In the genomic region with DNA sequence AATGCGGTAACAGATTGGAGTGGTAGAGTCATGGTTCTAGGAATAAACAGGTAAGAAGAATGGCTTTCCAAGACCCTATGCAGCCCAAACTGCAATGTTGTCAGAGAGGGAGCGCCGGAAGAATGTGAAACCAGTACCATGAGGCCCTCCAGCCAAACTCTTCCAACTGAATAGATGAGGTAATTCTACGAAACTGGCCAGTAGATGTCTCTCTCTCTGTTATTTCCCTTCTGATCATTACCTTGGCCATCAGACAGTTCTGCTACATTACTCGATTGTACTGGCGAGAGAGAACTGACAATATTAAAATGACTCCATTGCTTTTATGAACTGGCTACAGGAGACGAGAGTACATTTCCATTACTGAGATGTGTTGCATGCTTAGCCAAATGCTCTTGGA, we compare ENCODE assay signal across 20 mouse cellular contexts.
DNase-seq lines count a peak whose midpoint lies in the region; ATAC-seq and TF ChIP-seq lines count a peak whose summit lies in the region.
"Had no signal": no experiment of that assay in that cellular context is flagged by ENCODE, and none has a peak within 500 bp of the region (broad histone marks: within the 10 kb centered on the region; RNA-seq: fewer than 3 reads in every experiment).

No protein-coding gene starts in this region.

- no peak overlapping the region for H3K4me3 ChIP-seq in forebrain, postnatal 0 days (ENCODE audit: low read depth, low read length)
- H3K4me3 ChIP-seq in forebrain, embryonic 16.5 days (replicated peaks; ENCODE audit: low read length) = no peak overlapping the region
- H3K4me3 ChIP-seq in layer of hippocampus, adult 2 months = no peak overlapping the region
- H3K4me3 ChIP-seq in midbrain, postnatal 0 days (ENCODE audit: low read depth, low read length) = no peak overlapping the region
- no peak overlapping the region for H3K4me3 ChIP-seq in midbrain, embryonic 11.5 days (ENCODE audit: low read depth, low read length)
- no peak overlapping the region for H3K4me3 ChIP-seq in stomach, postnatal 0 days (ENCODE audit: low read depth, low read length)
- H3K4me3 ChIP-seq: embryonic facial prominence, embryonic 15.5 days; limb, embryonic 15.5 days; midbrain, embryonic 13.5 days; myocyte; neural tube, embryonic 15.5 days; stomach, embryonic 15.5 days had no signal

- TF ChIP-seq CTCF in forebrain, postnatal 0 days (IDR thresholded peaks at IDR 0.05; ENCODE audit: low read depth) = peak; percentile 8; the same call in 1 of the 2 replicates
- peak; percentile 64 for TF ChIP-seq CTCF in layer of hippocampus, adult 2 months (conservative IDR thresholded peaks at IDR 0.05)
- TF ChIP-seq CTCF in midbrain, postnatal 0 days (IDR thresholded peaks at IDR 0.05) = peak; percentile 40
- TF ChIP-seq CTCF in stomach, postnatal 0 days (IDR thresholded peaks at IDR 0.05; ENCODE audit: low read depth) = peak; percentile 30

- no peak overlapping the region for H3K27ac ChIP-seq in forebrain, postnatal 0 days (ENCODE audit: low read depth, low read length)
- no peak overlapping the region for H3K27ac ChIP-seq in forebrain, embryonic 16.5 days (ENCODE audit: low read length)
- H3K27ac ChIP-seq in layer of hippocampus, adult 2 months = no peak overlapping the region
- no peak overlapping the region for H3K27ac ChIP-seq in midbrain, postnatal 0 days (ENCODE audit: low read depth, low read length)
- no peak overlapping the region for H3K27ac ChIP-seq in midbrain, embryonic 11.5 days (ENCODE audit: low read depth, low read length)
- H3K27ac ChIP-seq in stomach, postnatal 0 days (replicated peaks) = no peak overlapping the region
- H3K27ac ChIP-seq: embryonic facial prominence, embryonic 15.5 days; limb, embryonic 15.5 days; midbrain, embryonic 13.5 days; neural tube, embryonic 15.5 days; stomach, embryonic 15.5 days had no signal

- no peak for ATAC-seq in forebrain, postnatal 0 days
- ATAC-seq in forebrain, embryonic 16.5 days = no peak
- ATAC-seq in midbrain, postnatal 0 days (ENCODE audit: low FRiP score) = no peak
- ATAC-seq in midbrain, embryonic 11.5 days (ENCODE audit: low FRiP score) = no peak
- no peak for ATAC-seq in stomach, postnatal 0 days (ENCODE audit: low FRiP score, low TSS enrichment)
- ATAC-seq in frontal cortex, adult (ENCODE audit: low TSS enrichment) = no peak
- ATAC-seq: inflammation-experienced regulatory T-cells, adult 6 months; midbrain, embryonic 13.5 days had no signal

- H3K4me2 ChIP-seq in forebrain, postnatal 0 days (ENCODE audit: low read depth) = no peak overlapping the region
- no peak overlapping the region for H3K4me2 ChIP-seq in forebrain, embryonic 16.5 days (ENCODE audit: low read length)
- H3K4me2 ChIP-seq in midbrain, postnatal 0 days (ENCODE audit: low read depth, low read length, poor library complexity, severe bottlenecking) = no peak overlapping the region
- H3K4me2 ChIP-seq in midbrain, embryonic 11.5 days = no peak overlapping the region
- no peak overlapping the region for H3K4me2 ChIP-seq in stomach, postnatal 0 days (replicated peaks; ENCODE audit: low read depth)
- H3K4me2 ChIP-seq: embryonic facial prominence, embryonic 15.5 days; limb, embryonic 15.5 days; midbrain, embryonic 13.5 days; neural tube, embryonic 15.5 days; stomach, embryonic 15.5 days had no signal

- no peak for DNase-seq in forebrain, postnatal 0 days
- DNase-seq in layer of hippocampus, adult 2 months (ENCODE audit: low spot score in 2 of 2) = no peak
- no peak for DNase-seq in layer of hippocampus, adult 9-11 months
- peak; percentile 12 for DNase-seq in midbrain, postnatal 0 days (ENCODE audit: low spot score)
- no peak for DNase-seq in midbrain, embryonic 11.5 days (ENCODE audit: low spot score, missing footprints)
- DNase-seq in stomach, postnatal 0 days (ENCODE audit: low spot score) = no peak
- DNase-seq: adrenal gland, adult 8-10 months; gastrocnemius, postnatal 25 days; layer of hippocampus, postnatal 36 days; right cerebral cortex, postnatal 25 days; thymus, adult 2 months had no signal

- no peak for TF ChIP-seq EP300 in stomach, postnatal 0 days (optimal IDR thresholded peaks at IDR 0.05)

- no peaks in the 10 kb centered on the region for H3K4me1 ChIP-seq in forebrain, postnatal 0 days (ENCODE audit: insufficient read depth)
- H3K4me1 ChIP-seq in forebrain, embryonic 16.5 days (replicated peaks; ENCODE audit: control insufficient read depth, insufficient read depth, low read length) = no peaks in the 10 kb centered on the region
- H3K4me1 ChIP-seq in midbrain, postnatal 0 days (ENCODE audit: insufficient read depth, low read length) = no peaks in the 10 kb centered on the region
- no peaks in the 10 kb centered on the region for H3K4me1 ChIP-seq in midbrain, embryonic 11.5 days (ENCODE audit: control insufficient read depth, insufficient read depth, low read length)
- H3K4me1 ChIP-seq in stomach, postnatal 0 days (replicated peaks; ENCODE audit: control insufficient read depth, insufficient read depth) = no peaks in the 10 kb centered on the region
- H3K4me1 ChIP-seq: limb, embryonic 15.5 days; midbrain, embryonic 13.5 days; neural tube, embryonic 15.5 days; stomach, embryonic 15.5 days had no signal

- H3K9me3 ChIP-seq in forebrain, postnatal 0 days (ENCODE audit: low read length) = no peaks in the 10 kb centered on the region
- no peaks in the 10 kb centered on the region for H3K9me3 ChIP-seq in forebrain, embryonic 16.5 days (ENCODE audit: control insufficient read depth, low read length)
- no peaks in the 10 kb centered on the region for H3K9me3 ChIP-seq in midbrain, postnatal 0 days (ENCODE audit: low read length)
- no peaks in the 10 kb centered on the region for H3K9me3 ChIP-seq in midbrain, embryonic 11.5 days (ENCODE audit: control insufficient read depth, low read length)
- no peaks in the 10 kb centered on the region for H3K9me3 ChIP-seq in stomach, postnatal 0 days (ENCODE audit: control insufficient read depth, low read length)
- H3K9me3 ChIP-seq: embryonic facial prominence, embryonic 15.5 days; limb, embryonic 15.5 days; midbrain, embryonic 13.5 days; neural tube, embryonic 15.5 days; stomach, embryonic 15.5 days had no signal

- H3K9ac ChIP-seq in forebrain, postnatal 0 days = no peak overlapping the region
- H3K9ac ChIP-seq in forebrain, embryonic 16.5 days (replicated peaks; ENCODE audit: low read depth, low read length) = no peak overlapping the region
- no peak overlapping the region for H3K9ac ChIP-seq in midbrain, postnatal 0 days (replicated peaks; ENCODE audit: low read length, poor library complexity, severe bottlenecking)
- H3K9ac ChIP-seq in midbrain, embryonic 11.5 days (ENCODE audit: low read length) = no peak overlapping the region
- no peak overlapping the region for H3K9ac ChIP-seq in stomach, postnatal 0 days (ENCODE audit: low read length)
- H3K9ac ChIP-seq: embryonic facial prominence, embryonic 15.5 days; limb, embryonic 15.5 days; midbrain, embryonic 13.5 days; neural tube, embryonic 15.5 days; stomach, embryonic 15.5 days had no signal

- 66% methylated on average over 7 of the region's 7 CpGs for WGBS in forebrain, postnatal 0 days
- WGBS in forebrain, embryonic 16.5 days = 71% methylated on average over 7 of the region's 7 CpGs
- WGBS in midbrain, postnatal 0 days = 76% methylated on average over 7 of the region's 7 CpGs
- WGBS in midbrain, embryonic 11.5 days = 77% methylated on average over 7 of the region's 7 CpGs
- whole genome bisulfite sequencing in stomach, postnatal 0 days = 64% methylated on average over 7 of the region's 7 CpGs

- H3K27me3 ChIP-seq in forebrain, postnatal 0 days (ENCODE audit: insufficient read depth, low read length) = no peaks in the 10 kb centered on the region
- H3K27me3 ChIP-seq in forebrain, embryonic 16.5 days (replicated peaks; ENCODE audit: control insufficient read depth, insufficient read depth, low read length) = no peaks in the 10 kb centered on the region
- no peaks in the 10 kb centered on the region for H3K27me3 ChIP-seq in midbrain, postnatal 0 days (ENCODE audit: insufficient read depth, low read length)
- no peaks in the 10 kb centered on the region for H3K27me3 ChIP-seq in midbrain, embryonic 11.5 days (ENCODE audit: control insufficient read depth, insufficient read depth, low read length)
- H3K27me3 ChIP-seq in stomach, postnatal 0 days (ENCODE audit: control insufficient read depth, insufficient read depth, low read length) = no peaks in the 10 kb centered on the region
- H3K27me3 ChIP-seq: embryonic facial prominence, embryonic 15.5 days; limb, embryonic 15.5 days; midbrain, embryonic 13.5 days; neural tube, embryonic 15.5 days; stomach, embryonic 15.5 days had no signal

- no peaks in the 10 kb centered on the region for H3K36me3 ChIP-seq in forebrain, postnatal 0 days (ENCODE audit: insufficient read depth)
- H3K36me3 ChIP-seq in forebrain, embryonic 16.5 days (ENCODE audit: control insufficient read depth, insufficient read depth) = no peaks in the 10 kb centered on the region
- no peaks in the 10 kb centered on the region for H3K36me3 ChIP-seq in midbrain, postnatal 0 days (ENCODE audit: insufficient read depth, low read length)
- H3K36me3 ChIP-seq in midbrain, embryonic 11.5 days (ENCODE audit: control insufficient read depth, insufficient read depth, low read length) = no peaks in the 10 kb centered on the region
- no peaks in the 10 kb centered on the region for H3K36me3 ChIP-seq in stomach, postnatal 0 days (ENCODE audit: control insufficient read depth, insufficient read depth, low read length)
- H3K36me3 ChIP-seq: embryonic facial prominence, embryonic 15.5 days; limb, embryonic 15.5 days; midbrain, embryonic 13.5 days; neural tube, embryonic 15.5 days; stomach, embryonic 15.5 days had no signal

Comparison
In these comparisons a context has a peak if more than half of its experiments do, and no peak if none do; other contexts are left out.
1. CTCF ChIP-seq: peak in every context shown above with its lines; median percentile 64 in layer of hippocampus, adult 2 months; 40 in midbrain, postnatal 0 days; 30 in stomach, postnatal 0 days; 8 in forebrain, postnatal 0 days.